Mouse (Mus musculus) liver, adult 2 months (tissue): Measurements from ENCODE around the gene Blcap. TPM values are rescaled to one million over a fixed set of nuclear protein-coding genes. Genes with fewer than 3 reads are reported as not detected.

ENCODE experiments used
- DNase-seq: peaks from one replicate; pipeline ENCODE4 v3.0.0-alpha.2; 2011; ENCODE audit warnings: low read depth, low spot score; ENCODE audit errors: extremely low read depth
- H3K27ac ChIP-seq: fragments of 200-500 bp; replicated peaks from 2 replicates; pipeline ENCODE4 v1.5.1; 2012; ENCODE audit warnings: low read depth, mild to moderate bottlenecking, control low read depth, inconsistent platforms, low read length; ENCODE audit not compliant: insufficient read depth
- H3K27me3 ChIP-seq: fragments of 200-500 bp; 2 replicates; pipeline ENCODE4 v1.6.1; 2012; ENCODE audit warnings: mild to moderate bottlenecking, moderate library complexity, low read length, inconsistent platforms; ENCODE audit not compliant: control insufficient read depth, insufficient read depth
- H3K36me3 ChIP-seq: fragments of 200-500 bp; 2 replicates; pipeline ENCODE4 v1.6.1; 2012; ENCODE audit warnings: low read length, inconsistent platforms; ENCODE audit not compliant: control insufficient read depth, insufficient read depth
- H3K4me1 ChIP-seq: fragments of 200-500 bp; 2 replicates; pipeline ENCODE4 v1.6.1; 2011; ENCODE audit warnings: low read length; ENCODE audit not compliant: control insufficient read depth, insufficient read depth
- H3K4me3 ChIP-seq: fragments of 200-500 bp; 2 replicates; pipeline ENCODE4 v1.5.1; 2011; ENCODE audit warnings: low read depth, mild to moderate bottlenecking, control low read depth, low read length, moderate library complexity; ENCODE audit not compliant: insufficient read depth
- H3K79me2 ChIP-seq: fragments of 200-500 bp; 2 replicates; pipeline ENCODE4 v1.6.1; 2012; ENCODE audit warnings: inconsistent platforms, mild to moderate bottlenecking, low read length, moderate library complexity; ENCODE audit not compliant: control insufficient read depth, insufficient read depth
- H3K9ac ChIP-seq: fragments of 200-500 bp; 2 replicates; pipeline ENCODE4 v1.6.1; 2012; ENCODE audit warnings: low read depth, mild to moderate bottlenecking, control low read depth, inconsistent platforms, low read length
- CTCF ChIP-seq: fragments of 200-500 bp; IDR thresholded peaks from 2 replicates; pipeline ENCODE4 v1.5.1; 2011; ENCODE audit warnings: low read depth, low read length, control low read depth
- POLR2A ChIP-seq: fragments of 200-500 bp; IDR thresholded peaks from 2 replicates; pipeline ENCODE4 v1.6.1; 2011; ENCODE audit warnings: low read length, control low read depth; ENCODE audit not compliant: insufficient read depth; ENCODE audit errors: extremely low read depth
- WGBS: fragments of 180-500 bp; shearing (Covaris S2); methylation state at CpG from one replicate; pipeline ENCODE4 v1.1.7; 2018; 5-methylcytosine and 5-hydroxymethylcytosine counted together
- polyA plus RNA-seq: library from polyadenylated mRNA; depleted of rRNA; stranded (reverse); fragments of >200 nt; gene quantifications from 2 replicates; pipeline ENCODE4 v1.2.3, GENCODE M21; 2012
- total RNA-seq: library from RNA; depleted of rRNA; stranded (reverse); fragments of >200 nt; gene quantifications from 2 replicates; pipeline ENCODE4 v1.2.3, GENCODE M21; 2014

Gene Blcap
- total and polyA plus RNA-seq, 2 experiments: 14.1 to 37.9 TPM

- Histone ChIP-seq H3K79me2 (peaks cover 48% of the 10 kb centered on the region), H3K9ac (no peak overlapping the region), H3K4me1 (peaks cover 16% of the 10 kb centered on the region), H3K4me3 (no peak overlapping the region), H3K36me3 (no peaks in the 10 kb centered on the region), H3K27ac (no peak overlapping the region), H3K27me3 (no peaks in the 10 kb centered on the region)
- WGBS: 49% methylated on average over 2 of the region's 2 CpGs
- TF ChIP-seq POLR2A (no peak), CTCF (no peak)
- no peak for DNase-seq
Measured at GRCm38 (mm10) chr2:157563031-157563430, 8.0 kb downstream of the Blcap start.

DNA sequence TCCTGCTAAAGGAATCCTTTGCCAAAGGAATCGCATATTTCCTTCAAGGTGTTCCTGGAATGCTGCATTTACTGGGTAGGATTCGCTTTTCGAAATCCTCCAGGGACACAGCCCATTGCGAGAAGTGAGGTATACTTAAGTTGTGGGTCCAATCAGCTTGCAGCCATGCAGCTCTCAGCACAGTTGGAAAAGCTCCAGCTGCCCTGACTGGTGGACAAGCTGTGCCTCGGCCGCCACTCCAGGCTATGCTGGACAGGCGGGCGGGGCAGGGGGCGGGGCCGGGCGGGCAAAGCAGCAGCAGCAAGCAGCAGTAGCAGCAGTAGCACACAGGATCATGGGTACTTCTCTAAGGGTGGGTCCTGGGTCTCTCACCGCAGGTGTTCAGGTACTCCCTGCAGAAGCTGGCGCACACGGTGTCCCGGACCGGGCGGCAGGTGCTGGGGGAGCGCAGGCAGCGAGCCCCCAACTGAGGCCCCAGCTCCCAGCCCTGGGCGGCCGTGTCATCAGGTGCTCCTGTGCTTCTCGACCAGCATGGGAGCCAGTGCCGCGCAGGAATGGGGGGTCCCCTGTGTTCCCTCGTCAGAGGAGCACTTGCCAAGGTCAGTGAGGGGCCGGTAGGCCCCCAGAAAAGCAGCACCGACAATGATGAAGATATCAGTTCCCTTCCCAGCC, 9.8 kb downstream of the Blcap start:
- no peak overlapping the region for H3K27ac ChIP-seq
- WGBS: 54% methylated on average over 27 of the region's 27 CpGs
- H3K36me3 ChIP-seq: no peaks in the 10 kb centered on the region
- H3K9ac ChIP-seq: no peak overlapping the region
- H3K79me2 ChIP-seq: peaks cover 52% of the 10 kb centered on the region
- H3K27me3 ChIP-seq: no peaks in the 10 kb centered on the region
- peak; percentile 88 for DNase-seq
- peaks cover 10% of the 10 kb centered on the region for H3K4me1 ChIP-seq
- TF ChIP-seq POLR2A (no peak), CTCF (no peak)
- no peak overlapping the region for H3K4me3 ChIP-seq

- TF ChIP-seq CTCF (no peak), POLR2A (no peak)
- WGBS: 60% methylated on average over 33 of the region's 33 CpGs
Measured at GRCm38 (mm10) chr2:157560302-157560701, 10.8 kb downstream of the Blcap start.

DNA sequence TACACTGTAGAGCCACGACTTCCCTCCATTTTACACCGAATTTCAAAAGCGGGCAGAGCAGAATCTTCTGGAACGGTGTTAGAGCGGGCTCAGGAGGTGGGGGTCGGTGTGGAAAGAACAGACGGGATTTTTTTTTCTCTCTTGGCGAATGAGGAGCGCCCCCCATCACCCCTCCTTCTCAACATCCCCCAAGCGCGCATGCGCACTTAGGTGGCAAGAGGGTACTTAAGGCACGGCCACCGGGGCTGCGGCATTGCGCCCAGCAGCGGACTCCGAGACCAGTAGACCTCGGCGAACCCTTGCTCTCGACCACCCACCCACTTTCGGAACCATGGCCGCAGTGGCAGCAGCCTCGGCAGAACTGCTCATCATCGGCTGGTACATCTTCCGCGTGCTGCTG, 11.2 kb downstream of the Blcap start, which contains the start of gene Nnat:
Gene Nnat (plus strand): TSS at position 221 of the 400 bp plus-strand sequence.
- peak within 1 kb of the TSS; percentile 13; the same call in 1 of the 2 replicates for H3K4me3 ChIP-seq
- H3K27me3 ChIP-seq: no peaks in the 10 kb centered on the region
- H3K27ac ChIP-seq: no peak within 1 kb of the TSS
- H3K36me3 ChIP-seq: no peaks in the 10 kb centered on the region
- no peak within 1 kb of the TSS for H3K9ac ChIP-seq
- TF ChIP-seq CTCF (no peak), POLR2A (no peak)
- H3K4me1 ChIP-seq: peaks cover 8% of the 10 kb centered on the region
- peaks cover 47% of the 10 kb centered on the region for H3K79me2 ChIP-seq
- 67% methylated on average over 27 of the region's 27 CpGs for whole genome bisulfite sequencing
- no peak for DNase-seq

More at GRCm38 (mm10) chr2:157560302-157560701, 10.8 kb downstream of the Blcap start:
- Histone ChIP-seq H3K4me1 (peaks cover 10% of the 10 kb centered on the region), H3K27ac (no peak overlapping the region), H3K27me3 (no peaks in the 10 kb centered on the region), H3K9ac (no peak overlapping the region), H3K36me3 (no peaks in the 10 kb centered on the region), H3K79me2 (peaks cover 48% of the 10 kb centered on the region), H3K4me3 (peak overlapping the region; percentile 13; the same call in 1 of the 2 replicates)
- DNase-seq: no peak

GRCm38 (mm10) chr2:157559440-157559839, 11.6 kb downstream of the Blcap start:
- WGBS: 81% methylated on average over 19 of the region's 19 CpGs
- no peaks in the 10 kb centered on the region for H3K36me3 ChIP-seq
- no peak overlapping the region for H3K27ac ChIP-seq
- TF ChIP-seq CTCF (no peak), POLR2A (no peak)
- H3K4me1 ChIP-seq: 0 out of 2 replicates have a peak, but pooled peaks cover 4% of the 10 kb centered on the region
- no peak overlapping the region for H3K9ac ChIP-seq
- no peak overlapping the region for H3K4me3 ChIP-seq
- H3K27me3 ChIP-seq: no peaks in the 10 kb centered on the region
- no peak for DNase-seq
- H3K79me2 ChIP-seq: peaks cover 45% of the 10 kb centered on the region

GRCm38 (mm10) chr2:157558520-157558919, 12.6 kb downstream of the Blcap start:
- WGBS: 61% methylated on average over 6 of the region's 6 CpGs
- Histone ChIP-seq H3K9ac (no peak overlapping the region), H3K27ac (no peak overlapping the region), H3K4me1 (0 out of 2 replicates have a peak, but pooled peaks cover 4% of the 10 kb centered on the region), H3K4me3 (no peak overlapping the region), H3K36me3 (no peaks in the 10 kb centered on the region), H3K79me2 (peaks cover 39% of the 10 kb centered on the region), H3K27me3 (no peaks in the 10 kb centered on the region)
- TF ChIP-seq POLR2A (no peak), CTCF (0 out of 2 replicates have a peak, but pooled peaks have one; percentile 15)
- DNase-seq: no peak
